Mouse (Mus musculus): ENCODE data around the gene Tgm2. TPM values are rescaled to one million over a fixed set of nuclear protein-coding genes. Genes with fewer than 3 reads are reported as not detected.

The Tgm2 gene
- polyA plus RNA-seq, 1 experiment from 2014 or later: 11.8 TPM

DNA sequence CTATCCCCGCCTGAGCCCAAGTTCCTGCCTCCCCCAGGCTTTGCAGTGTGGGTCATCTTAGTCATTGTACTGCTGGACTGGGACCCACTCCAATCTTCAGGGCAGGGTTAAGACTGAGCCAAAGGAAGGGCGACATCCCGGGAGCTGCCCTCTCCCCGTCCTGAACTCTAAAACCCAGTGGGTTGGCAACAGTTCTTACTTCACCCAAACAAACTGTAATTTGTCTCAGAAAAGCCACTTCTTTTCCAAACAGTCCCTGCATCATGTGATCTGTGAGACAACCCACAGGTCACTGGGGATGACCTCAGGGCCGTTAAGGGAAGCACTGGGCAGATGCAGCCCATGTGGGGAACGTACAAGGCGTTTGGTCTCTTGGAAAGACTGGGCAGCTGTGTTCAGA is 10.0 kb downstream of the Tgm2 start:
- Histone ChIP-seq H3K9me3 (no peaks in the 10 kb centered on the region), H3K27me3 (replicated peaks) (no peaks in the 10 kb centered on the region), H3K4me3 (no peak overlapping the region), H3K4me2 (replicated peaks) (no peak overlapping the region), H3K4me1 (peaks cover 6% of the 10 kb centered on the region), H3K36me3 (no peaks in the 10 kb centered on the region), H3K27ac (no peak overlapping the region), H3K9ac (no peak overlapping the region)
- ATAC-seq (ENCODE audit: low FRiP score, low read depth): no peak
- 54% methylated on average over 7 of the region's 7 CpGs for WGBS

DNA sequence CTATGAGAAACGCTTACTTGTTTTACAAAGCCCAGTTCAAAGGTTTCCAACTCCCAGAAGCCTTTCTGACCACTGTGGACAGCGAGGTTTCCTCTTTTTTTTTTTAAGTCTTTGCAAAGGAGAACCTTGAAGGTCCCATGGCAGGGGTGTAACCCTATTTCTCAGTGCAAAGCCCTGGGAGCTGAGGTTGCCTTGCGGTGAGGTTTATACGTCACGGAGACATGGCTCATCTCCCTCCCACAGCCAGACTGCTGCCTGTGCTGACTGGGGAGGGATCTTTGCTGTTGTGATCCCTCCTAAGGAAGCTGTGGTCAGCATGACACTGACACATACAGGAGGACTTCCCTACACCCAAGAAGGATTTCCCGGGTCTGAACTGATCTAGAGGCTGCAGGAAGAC is 13.2 kb downstream of the Tgm2 start:
- ATAC-seq (ENCODE audit: low FRiP score, low read depth): no peak

DNA sequence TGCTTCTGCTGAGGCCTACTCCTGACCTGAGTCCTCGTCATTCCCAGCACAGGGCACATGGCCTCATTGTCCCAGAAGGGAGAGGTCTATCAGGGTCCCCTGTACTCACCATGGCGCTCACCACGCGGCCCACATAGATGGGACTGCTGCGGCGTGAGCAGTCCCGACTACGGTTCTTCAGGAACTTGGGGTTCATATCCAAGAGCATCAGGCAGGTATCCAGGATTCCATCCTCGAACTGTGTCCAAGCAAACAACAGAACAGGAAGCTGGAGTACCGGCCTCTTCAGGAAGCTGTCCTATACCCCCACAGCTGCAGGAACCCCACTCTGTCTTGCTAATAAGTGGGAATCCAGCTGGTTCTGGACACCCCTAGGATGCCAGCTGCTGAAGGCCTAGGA is 13.9 kb downstream of the Tgm2 start:
- peaks cover 12% of the 10 kb centered on the region for H3K4me1 ChIP-seq
- H3K27me3 ChIP-seq (replicated peaks): no peaks in the 10 kb centered on the region
- no peaks in the 10 kb centered on the region for H3K36me3 ChIP-seq
- no peaks in the 10 kb centered on the region for H3K9me3 ChIP-seq
- H3K4me3 ChIP-seq: no peak overlapping the region
- H3K4me2 ChIP-seq (replicated peaks): no peak overlapping the region
- no peak overlapping the region for H3K9ac ChIP-seq
- WGBS: 85% methylated on average over 10 of the region's 10 CpGs
- H3K27ac ChIP-seq: no peak overlapping the region
- no peak for ATAC-seq (ENCODE audit: low FRiP score, low read depth)

More for the DNA sequence above, 13.2 kb downstream of the Tgm2 start:
- 70% methylated on average over 6 of the region's 6 CpGs for WGBS
- Histone ChIP-seq H3K36me3 (no peaks in the 10 kb centered on the region), H3K4me2 (replicated peaks) (no peak overlapping the region), H3K9ac (no peak overlapping the region), H3K4me3 (no peak overlapping the region), H3K9me3 (no peaks in the 10 kb centered on the region), H3K27ac (no peak overlapping the region), H3K4me1 (peaks cover 12% of the 10 kb centered on the region), H3K27me3 (replicated peaks) (no peaks in the 10 kb centered on the region)

DNA sequence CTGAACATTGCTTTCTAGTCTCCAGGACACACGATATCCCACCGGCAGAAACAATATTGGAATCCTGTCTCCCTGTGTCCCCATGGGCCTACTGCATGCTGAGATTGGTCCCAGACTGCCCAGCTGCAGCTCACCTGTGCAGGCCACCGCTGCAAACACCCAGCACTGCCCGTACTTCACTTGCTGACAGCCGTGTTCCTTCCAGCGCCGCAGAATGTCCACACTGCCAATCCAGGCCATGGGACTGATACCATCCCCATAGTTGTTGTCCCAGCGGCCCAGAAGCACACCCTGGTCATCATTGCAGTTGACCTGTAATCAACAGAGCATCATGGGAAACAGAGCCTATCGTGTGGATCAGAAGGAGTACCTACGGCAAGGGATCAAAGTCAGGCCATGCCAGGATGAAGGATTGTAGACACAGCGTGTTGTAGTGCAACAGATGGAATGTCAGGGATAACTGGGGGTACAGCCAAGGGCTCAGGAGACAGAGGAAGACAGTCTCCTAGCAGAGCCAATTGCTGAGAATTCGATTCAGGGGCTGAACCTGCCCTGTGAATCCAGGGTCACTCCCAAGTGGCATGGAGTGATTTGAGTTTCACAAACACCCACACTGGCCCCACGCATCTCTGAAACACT is 14.9 kb downstream of the Tgm2 start:
- Histone ChIP-seq H3K9ac (no peak overlapping the region), H3K4me1 (peaks cover 12% of the 10 kb centered on the region), H3K4me2 (replicated peaks) (no peak overlapping the region), H3K4me3 (no peak overlapping the region), H3K27me3 (replicated peaks) (no peaks in the 10 kb centered on the region), H3K9me3 (no peaks in the 10 kb centered on the region), H3K36me3 (no peaks in the 10 kb centered on the region), H3K27ac (no peak overlapping the region)
- 93% methylated on average over 13 of the region's 13 CpGs for WGBS
- no peak for ATAC-seq (ENCODE audit: low FRiP score, low read depth)

DNA sequence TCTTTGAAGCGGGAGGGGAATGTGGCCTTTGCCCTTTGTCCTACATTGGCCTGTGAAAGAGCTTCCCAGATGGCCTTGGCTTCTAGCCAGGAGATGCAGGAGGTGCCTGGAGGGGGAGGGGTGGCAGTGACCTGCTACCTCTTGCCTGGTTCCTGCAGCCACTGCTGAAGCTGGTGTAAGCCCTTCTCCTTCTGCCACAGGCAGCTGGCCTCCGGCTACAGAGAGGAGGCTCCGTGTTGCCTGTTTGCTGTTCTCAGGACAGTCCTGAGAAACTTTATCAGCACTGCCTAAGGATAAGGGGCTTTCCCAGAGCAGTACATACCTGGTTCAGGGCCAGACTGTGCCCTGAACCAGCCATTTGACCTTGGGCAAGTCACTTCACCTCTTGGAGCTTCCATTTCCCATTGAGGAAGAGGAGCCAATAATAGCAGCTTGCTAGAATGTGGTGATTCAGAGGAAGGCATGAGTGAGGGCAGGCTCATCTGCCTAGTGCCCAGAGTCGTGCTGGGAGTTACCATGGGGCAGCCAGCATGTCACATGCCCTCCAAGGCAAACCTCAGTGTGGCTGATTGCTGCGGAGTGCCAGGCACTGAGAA is 15.7 kb downstream of the Tgm2 start:
- Histone ChIP-seq H3K4me1 (peaks cover 12% of the 10 kb centered on the region), H3K36me3 (no peaks in the 10 kb centered on the region), H3K9me3 (no peaks in the 10 kb centered on the region), H3K4me2 (replicated peaks) (no peak overlapping the region; the same call in 1 of the 2 replicates), H3K4me3 (no peak overlapping the region), H3K27ac (no peak overlapping the region), H3K9ac (no peak overlapping the region), H3K27me3 (replicated peaks) (no peaks in the 10 kb centered on the region)
- ATAC-seq (ENCODE audit: low FRiP score, low read depth): no peak
- 61% methylated on average over 5 of the region's 5 CpGs for WGBS

DNA sequence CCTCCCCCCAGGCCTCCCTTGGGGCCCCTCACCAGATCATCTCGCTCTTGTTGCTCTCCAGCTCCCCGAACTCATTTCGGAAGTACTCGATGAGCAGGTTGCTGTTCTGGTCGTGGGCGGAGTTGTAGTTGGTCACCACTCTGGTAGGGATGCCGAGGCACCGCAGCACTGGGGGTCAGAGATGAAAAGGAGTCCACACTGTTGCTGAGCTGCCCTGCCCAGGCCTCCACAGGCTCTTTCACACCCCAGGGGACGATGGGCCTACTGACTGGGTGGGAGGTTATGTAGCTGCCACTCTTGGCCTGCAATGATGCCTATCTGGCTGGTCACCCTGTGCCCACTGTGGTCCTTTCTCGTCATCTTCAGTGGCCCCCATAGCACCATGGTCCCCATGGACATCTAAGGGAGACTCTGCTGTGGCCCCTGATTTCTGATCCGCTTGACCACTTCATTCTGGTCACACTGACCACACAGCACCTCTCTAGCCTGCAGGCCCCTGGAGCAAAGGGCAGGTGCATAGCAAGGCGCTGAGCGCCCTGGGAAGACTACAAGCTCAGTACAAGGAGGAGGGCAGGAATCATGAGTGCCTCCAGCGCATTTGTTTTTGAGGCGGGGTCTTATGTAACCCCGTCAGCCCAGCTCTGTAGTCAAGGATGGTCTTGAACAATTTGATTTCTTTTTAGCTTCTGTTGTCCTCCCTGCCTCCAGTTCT is 16.8 kb downstream of the Tgm2 start:
- ATAC-seq (ENCODE audit: low FRiP score, low read depth): no peak
- Histone ChIP-seq H3K9me3 (no peaks in the 10 kb centered on the region), H3K27me3 (replicated peaks) (no peaks in the 10 kb centered on the region), H3K4me1 (peaks cover 12% of the 10 kb centered on the region), H3K27ac (no peak overlapping the region), H3K4me3 (no peak overlapping the region), H3K4me2 (replicated peaks) (no peak overlapping the region), H3K9ac (no peak overlapping the region), H3K36me3 (no peaks in the 10 kb centered on the region)
- 86% methylated on average over 16 of the region's 16 CpGs for WGBS

DNA sequence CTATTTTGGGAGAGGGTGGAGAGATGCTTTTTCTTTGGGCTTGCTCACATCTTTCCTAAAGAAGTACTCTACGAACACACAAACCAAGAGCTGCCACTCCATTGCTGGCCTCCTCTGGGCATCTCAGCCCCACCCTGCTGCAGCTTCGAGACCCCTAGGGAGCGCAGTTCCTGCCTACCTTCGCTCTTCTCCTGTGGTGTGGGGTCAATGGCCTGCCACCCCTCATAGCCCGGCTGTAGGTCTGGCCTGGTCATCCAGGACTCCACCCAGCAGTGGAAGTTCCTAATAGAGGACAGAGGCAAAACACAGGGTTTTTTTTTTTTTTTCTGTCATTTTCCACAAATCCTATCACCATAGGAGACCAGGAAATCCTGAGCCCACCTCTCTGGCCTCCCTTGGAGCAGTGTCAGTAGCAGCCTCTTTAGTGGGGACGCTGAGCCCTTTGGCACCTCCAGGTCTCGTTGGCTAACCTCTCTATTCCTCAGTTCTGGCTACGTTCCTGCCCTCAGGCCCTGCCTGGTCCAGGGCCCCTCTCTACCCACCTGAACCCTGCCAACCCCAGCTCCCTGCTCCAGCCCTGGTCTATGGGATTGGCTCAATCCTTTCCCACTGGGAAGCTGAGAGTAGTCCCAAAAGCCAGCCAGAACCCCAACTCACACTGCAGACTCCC is 17.6 kb downstream of the Tgm2 start:
- H3K27me3 ChIP-seq (replicated peaks): no peaks in the 10 kb centered on the region
- H3K27ac ChIP-seq: no peak overlapping the region
- H3K4me1 ChIP-seq: peaks cover 12% of the 10 kb centered on the region
- H3K4me2 ChIP-seq (replicated peaks): no peak overlapping the region
- ATAC-seq (ENCODE audit: low FRiP score, low read depth): no peak
- H3K9ac ChIP-seq: no peak overlapping the region
- WGBS: 81% methylated on average over 8 of the region's 8 CpGs
- H3K4me3 ChIP-seq: no peak overlapping the region
- no peaks in the 10 kb centered on the region for H3K36me3 ChIP-seq
- H3K9me3 ChIP-seq: no peaks in the 10 kb centered on the region

DNA sequence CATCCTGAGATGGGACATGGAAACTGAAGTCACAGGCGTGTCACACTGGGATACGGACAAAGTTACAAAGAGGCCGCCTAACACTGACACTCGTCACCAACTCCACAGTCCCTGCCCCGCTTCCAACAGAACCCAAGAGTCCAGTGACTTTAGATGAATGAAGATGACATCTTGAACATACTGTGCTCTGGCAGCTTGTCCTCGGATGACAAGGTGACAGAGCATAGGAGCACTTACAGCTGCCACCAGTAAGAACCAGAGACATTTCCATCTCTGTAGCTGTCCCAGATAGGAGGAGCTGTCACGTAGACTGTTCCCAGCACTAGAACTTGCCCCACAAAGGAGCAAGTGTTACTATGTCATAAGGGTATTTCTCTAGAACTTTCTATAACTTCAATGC is 18.4 kb downstream of the Tgm2 start:
- no peak overlapping the region for H3K9ac ChIP-seq
- H3K4me3 ChIP-seq: no peak overlapping the region
- H3K27me3 ChIP-seq (replicated peaks): no peaks in the 10 kb centered on the region
- H3K4me2 ChIP-seq (replicated peaks): no peak overlapping the region
- H3K36me3 ChIP-seq: no peaks in the 10 kb centered on the region
- H3K4me1 ChIP-seq: peaks cover 12% of the 10 kb centered on the region
- H3K9me3 ChIP-seq: no peaks in the 10 kb centered on the region
- H3K27ac ChIP-seq: no peak overlapping the region
- ATAC-seq (ENCODE audit: low FRiP score, low read depth): no peak
- WGBS: 87% methylated on average over 7 of the region's 7 CpGs

DNA sequence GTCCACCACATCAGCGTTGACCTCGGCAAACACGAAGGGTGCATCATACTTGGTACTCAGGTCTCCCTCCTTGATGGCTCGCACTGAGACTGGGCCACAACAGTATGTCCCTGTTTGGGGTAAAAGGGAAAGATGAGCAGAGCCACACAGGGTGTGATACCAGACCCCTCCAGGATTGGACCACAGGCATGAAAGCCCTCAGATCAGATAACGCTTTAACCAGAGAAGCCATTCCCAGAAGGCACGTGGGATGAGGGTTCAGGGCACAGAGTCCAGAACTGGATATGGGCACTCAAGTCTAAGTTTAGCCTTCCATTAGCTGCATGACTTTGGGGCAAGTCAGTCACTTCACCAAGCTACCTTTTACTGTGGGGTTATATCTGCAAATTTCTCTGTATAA is 19.0 kb downstream of the Tgm2 start:
- 94% methylated on average over 6 of the region's 6 CpGs for WGBS
- ATAC-seq (ENCODE audit: low FRiP score, low read depth): no peak

DNA sequence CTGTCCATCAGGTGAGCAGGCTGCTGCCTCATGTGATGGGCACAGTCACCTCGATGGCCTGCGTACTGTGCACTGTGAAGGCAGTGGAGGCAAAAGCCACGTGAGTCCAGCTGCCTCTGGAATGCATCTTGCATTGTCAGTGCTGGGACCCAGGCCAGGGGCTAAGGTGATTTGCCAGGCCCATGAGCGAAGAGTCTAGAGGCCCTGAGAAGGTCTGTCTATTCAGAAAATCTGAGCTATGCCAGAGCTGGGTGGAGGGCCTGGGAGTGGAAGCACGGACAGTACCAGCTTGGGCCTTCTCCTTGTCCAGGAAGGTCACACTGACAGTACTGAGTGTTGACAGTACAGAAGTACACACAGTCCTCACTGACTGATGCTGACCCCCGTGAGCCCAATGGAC is 23.4 kb downstream of the Tgm2 start:
- Histone ChIP-seq H3K36me3 (no peaks in the 10 kb centered on the region), H3K9me3 (no peaks in the 10 kb centered on the region), H3K27ac (no peak overlapping the region), H3K4me1 (peaks cover 5% of the 10 kb centered on the region; the same call in 1 of the 2 replicates), H3K9ac (no peak overlapping the region), H3K4me2 (replicated peaks) (no peak overlapping the region), H3K4me3 (no peak overlapping the region), H3K27me3 (replicated peaks) (no peaks in the 10 kb centered on the region)
- WGBS: 83% methylated on average over 6 of the region's 6 CpGs
- ATAC-seq (ENCODE audit: low FRiP score, low read depth): no peak

More for the DNA sequence above, 19.0 kb downstream of the Tgm2 start:
- Histone ChIP-seq H3K27me3 (replicated peaks) (no peaks in the 10 kb centered on the region), H3K4me2 (replicated peaks) (no peak overlapping the region), H3K36me3 (no peaks in the 10 kb centered on the region), H3K4me3 (no peak overlapping the region), H3K9me3 (no peaks in the 10 kb centered on the region), H3K4me1 (peaks cover 12% of the 10 kb centered on the region), H3K9ac (no peak overlapping the region), H3K27ac (no peak overlapping the region)

DNA sequence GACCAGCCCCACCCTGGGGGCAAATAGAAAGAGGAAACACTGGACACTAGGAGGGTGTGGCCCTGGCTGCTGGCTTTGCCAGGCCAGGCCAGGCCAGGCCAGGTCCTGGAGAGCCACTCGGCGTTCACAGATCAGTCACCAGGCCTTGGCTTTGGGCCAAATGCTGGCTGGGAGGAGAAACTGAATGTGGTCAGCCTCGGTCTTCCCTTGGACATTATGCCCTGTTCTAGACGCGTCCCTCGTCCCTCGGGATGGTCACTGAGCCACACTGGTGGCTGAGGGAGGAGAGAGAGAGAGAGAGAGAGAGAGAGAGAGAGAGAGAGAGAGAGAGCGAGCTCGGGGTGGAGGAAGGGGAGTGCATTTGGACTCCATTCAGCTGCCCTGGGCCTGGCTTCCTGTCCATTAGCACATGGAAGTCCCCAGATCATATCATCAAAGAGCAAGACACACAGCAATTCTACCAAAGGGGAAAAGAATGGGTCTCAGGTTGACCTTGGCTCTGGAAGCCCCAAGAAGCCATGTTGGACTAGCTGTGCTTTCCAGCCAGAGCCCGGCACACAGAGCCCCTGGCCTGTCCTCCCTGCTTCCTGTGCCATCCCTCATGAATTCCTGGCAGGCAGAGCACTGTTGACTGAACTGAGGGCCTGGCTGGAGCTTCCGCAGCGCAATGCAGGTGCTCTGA is 24.4 kb downstream of the Tgm2 start:
- ATAC-seq (ENCODE audit: low FRiP score, low read depth): no peak
- no peaks in the 10 kb centered on the region for H3K9me3 ChIP-seq
- no peak overlapping the region for H3K4me2 ChIP-seq (replicated peaks)
- H3K9ac ChIP-seq: no peak overlapping the region
- H3K4me1 ChIP-seq: peaks cover 5% of the 10 kb centered on the region; the same call in 1 of the 2 replicates
- WGBS: 76% methylated on average over 12 of the region's 12 CpGs
- H3K4me3 ChIP-seq: no peak overlapping the region
- no peaks in the 10 kb centered on the region for H3K27me3 ChIP-seq (replicated peaks)
- H3K36me3 ChIP-seq: no peaks in the 10 kb centered on the region
- no peak overlapping the region for H3K27ac ChIP-seq

DNA sequence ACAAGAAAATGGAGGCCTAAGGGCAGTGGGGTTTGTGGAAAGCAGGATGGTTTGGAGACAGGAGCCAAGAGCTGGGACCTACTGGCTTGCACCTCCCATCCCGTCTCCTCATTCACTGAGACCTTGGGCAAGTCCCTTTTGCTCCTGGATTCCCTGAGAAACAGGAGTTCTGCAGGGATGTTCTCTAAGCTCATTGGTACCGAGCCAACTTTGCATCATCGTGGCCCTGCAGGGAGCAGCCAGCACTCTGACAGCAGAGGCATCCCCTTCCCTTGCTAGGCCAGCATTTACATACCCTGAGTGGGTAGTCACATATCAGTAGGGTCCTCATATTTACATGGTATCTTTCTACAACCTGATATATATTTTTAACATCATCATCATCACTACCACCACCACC is 25.4 kb downstream of the Tgm2 start:
- Histone ChIP-seq H3K27ac (no peak overlapping the region), H3K27me3 (replicated peaks) (no peaks in the 10 kb centered on the region), H3K36me3 (no peaks in the 10 kb centered on the region), H3K9me3 (no peaks in the 10 kb centered on the region), H3K9ac (no peak overlapping the region), H3K4me3 (no peak overlapping the region), H3K4me1 (peaks cover 5% of the 10 kb centered on the region; the same call in 1 of the 2 replicates), H3K4me2 (replicated peaks) (no peak overlapping the region)
- ATAC-seq (ENCODE audit: low FRiP score, low read depth): no peak
- WGBS: 85% methylated on average over 3 of the region's 3 CpGs

Data from neural tube, embryonic 12.5 days (tissue).